Mouse (Mus musculus): ENCODE data around the gene Hal.
A peak's percentile ranks its signal among the peaks of the same experiment; 100 is the strongest.

The Hal gene

GRCm38 (mm10) chr10:93488066-93488827 is at the start of gene Hal:
Hal (plus strand) TSS chr10:93488768.
- no peak for DNase-seq (ENCODE audit: low read depth in 2 of 2, low spot score in 2 of 2)

- DNase-seq (ENCODE audit: low read depth in 2 of 2, low spot score in 2 of 2) = no peak
Measured at GRCm38 (mm10) chr10:93441501-93441900, 47.1 kb upstream of the Hal start.

DNA sequence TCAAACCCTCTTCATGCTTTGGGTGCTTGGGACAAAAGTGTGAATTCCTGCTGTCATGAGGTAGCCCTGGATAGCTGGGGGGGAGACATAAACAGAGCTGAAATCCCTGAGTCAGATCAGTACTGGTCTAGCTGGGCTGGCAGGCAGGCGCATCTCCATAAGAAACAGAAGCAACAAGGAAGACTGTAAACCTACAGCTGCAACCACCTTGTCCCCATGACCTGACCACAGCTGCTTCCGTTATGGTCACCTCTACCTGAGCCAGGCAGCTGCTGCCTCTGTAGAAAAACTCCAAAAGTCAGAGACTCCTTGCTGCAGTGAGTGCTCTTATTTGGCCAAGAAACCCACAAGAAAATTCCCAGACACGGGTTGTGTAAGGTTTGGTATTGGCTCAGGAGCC is 46.4 kb upstream of the Hal start:
- peak in 1 of 2 experiments; percentile 35 for DNase-seq (ENCODE audit: low read depth in 2 of 2, low spot score in 2 of 2)

- no peak for DNase-seq (ENCODE audit: low read depth in 2 of 2, low spot score in 2 of 2)
Measured at GRCm38 (mm10) chr10:93444407-93444806, 44.2 kb upstream of the Hal start.

GRCm38 (mm10) chr10:93447398-93447797 is 41.2 kb upstream of the Hal start:
- no peak for DNase-seq (ENCODE audit: low read depth in 2 of 2, low spot score in 2 of 2)

GRCm38 (mm10) chr10:93454652-93455014 is 33.9 kb upstream of the Hal start:
- no peak for DNase-seq (ENCODE audit: low read depth in 2 of 2, low spot score in 2 of 2)

- DNase-seq (ENCODE audit: low read depth in 2 of 2, low spot score in 2 of 2) = no peak
Measured at GRCm38 (mm10) chr10:93460106-93460505, 28.5 kb upstream of the Hal start.

GRCm38 (mm10) chr10:93462692-93463382 is 25.7 kb upstream of the Hal start:
- no peak for DNase-seq (ENCODE audit: low read depth in 2 of 2, low spot score in 2 of 2)

DNA sequence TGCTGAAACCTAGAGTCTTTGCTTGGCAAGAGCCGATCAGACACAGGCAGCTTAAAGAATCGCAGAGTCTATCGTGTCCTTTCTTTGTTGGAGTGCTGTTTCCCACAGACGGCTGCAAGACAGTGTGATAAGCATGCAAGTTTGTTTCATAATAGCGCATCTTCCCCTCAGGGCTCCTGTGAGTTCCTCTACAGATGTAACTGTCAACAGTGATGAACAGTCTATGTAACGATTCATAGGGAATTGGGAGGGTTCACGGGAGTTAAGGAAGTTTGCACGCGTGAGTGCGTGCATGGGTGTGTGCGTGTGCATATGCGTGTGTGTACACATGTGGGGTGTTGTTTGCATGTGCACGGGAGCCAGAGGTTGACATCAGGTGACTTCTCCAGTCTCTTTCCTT is 25.0 kb upstream of the Hal start:
- no peak for DNase-seq (ENCODE audit: low read depth in 2 of 2, low spot score in 2 of 2)

GRCm38 (mm10) chr10:93467259-93467658 is 21.3 kb upstream of the Hal start:
- no peak for DNase-seq (ENCODE audit: low read depth in 2 of 2, low spot score in 2 of 2)

GRCm38 (mm10) chr10:93467791-93468190 is 20.8 kb upstream of the Hal start:
- no peak for DNase-seq (ENCODE audit: low read depth in 2 of 2, low spot score in 2 of 2)

- DNase-seq (ENCODE audit: low read depth in 2 of 2, low spot score in 2 of 2) = peak; percentile 83 to 89
Measured at GRCm38 (mm10) chr10:93471415-93471814, 17.2 kb upstream of the Hal start.

GRCm38 (mm10) chr10:93484511-93484910 is 4.1 kb upstream of the Hal start:
- DNase-seq (ENCODE audit: low read depth in 2 of 2, low spot score in 2 of 2) = no peak

DNA sequence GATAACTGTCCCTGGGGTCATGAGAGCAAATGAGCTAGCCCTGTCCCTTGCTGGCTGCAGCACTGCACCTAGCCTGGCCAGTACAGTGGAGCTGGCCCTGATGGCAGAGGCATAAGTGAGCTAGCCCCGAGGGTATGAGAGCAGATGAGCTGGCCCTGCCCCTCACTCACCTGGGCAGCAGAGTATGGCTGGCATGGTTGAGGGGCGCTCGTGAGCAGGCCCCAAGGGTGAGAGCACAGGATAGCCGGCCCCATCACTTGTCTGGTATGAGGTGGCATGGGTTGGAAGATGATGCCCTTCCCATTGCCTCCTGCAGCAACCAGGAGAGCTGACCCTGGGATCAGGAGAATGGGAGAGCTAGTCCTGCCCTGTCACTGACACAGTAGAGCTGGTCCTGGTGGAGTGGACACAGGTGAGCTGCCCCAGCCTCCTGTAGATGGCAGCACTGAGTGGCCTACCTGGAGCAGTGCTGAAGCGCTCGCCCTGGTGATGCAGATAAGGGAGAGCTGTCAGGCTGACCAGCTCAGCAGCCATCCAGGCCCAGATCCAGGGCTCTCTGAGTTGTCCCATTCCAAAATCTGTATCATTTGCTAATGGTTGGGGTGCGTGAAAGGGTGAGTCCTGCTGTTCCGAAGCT is 3.4 kb upstream of the Hal start:
- peak; percentile 10 to 21 for DNase-seq (ENCODE audit: low read depth in 2 of 2, low spot score in 2 of 2)

GRCm38 (mm10) chr10:93486622-93487021 is 1.9 kb upstream of the Hal start:
- no peak for DNase-seq (ENCODE audit: low read depth in 2 of 2, low spot score in 2 of 2)

GRCm38 (mm10) chr10:93488828-93489226 is 259 bp downstream of the Hal start:
- no peak for DNase-seq (ENCODE audit: low read depth in 2 of 2, low spot score in 2 of 2)

DNA sequence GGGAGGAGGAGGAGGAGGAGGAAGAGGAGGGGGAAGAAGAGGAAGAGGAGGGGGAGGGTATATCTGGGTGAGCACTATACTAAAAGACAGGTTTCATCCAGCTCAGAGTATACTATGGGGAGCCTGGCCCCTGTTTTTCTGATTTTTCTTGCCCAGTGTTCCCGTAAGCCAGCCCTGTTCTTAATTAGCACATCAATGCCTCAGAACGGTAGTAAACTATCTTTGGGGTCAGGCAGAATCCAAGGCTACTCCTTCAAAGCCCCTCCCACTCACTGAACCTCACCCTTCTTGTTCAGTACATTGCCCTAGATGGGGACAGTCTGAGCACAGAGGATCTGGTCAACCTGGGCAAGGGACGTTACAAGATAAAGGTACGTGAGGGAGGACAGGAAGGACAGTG is 1.9 kb downstream of the Hal start:
- DNase-seq (ENCODE audit: low read depth in 2 of 2, low spot score in 2 of 2) = no peak

- no peak for DNase-seq (ENCODE audit: low read depth in 2 of 2, low spot score in 2 of 2)
Measured at GRCm38 (mm10) chr10:93500864-93501263, 12.3 kb downstream of the Hal start.

DNA sequence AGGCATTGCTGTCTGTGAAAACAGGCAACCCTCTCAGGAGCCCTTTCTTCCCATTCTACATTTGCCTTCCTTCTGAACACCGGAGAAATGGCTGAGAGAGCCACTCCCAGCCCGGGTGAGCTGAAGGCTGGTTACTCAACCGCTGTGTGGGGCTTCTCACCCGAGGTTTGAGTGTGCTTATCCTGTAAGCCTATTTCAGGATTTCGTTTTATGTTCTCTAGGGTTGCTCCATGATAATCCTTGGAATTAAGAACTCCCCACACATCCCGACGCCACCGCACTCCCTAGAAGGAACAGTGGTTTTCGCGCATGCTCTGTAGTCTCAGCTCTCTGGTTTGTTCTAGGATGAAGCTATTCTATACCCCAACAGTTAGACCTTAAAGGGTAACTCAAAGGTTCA is 12.8 kb downstream of the Hal start:
- DNase-seq (ENCODE audit: low read depth in 2 of 2, low spot score in 2 of 2) = no peak

GRCm38 (mm10) chr10:93508383-93508970 is 19.9 kb downstream of the Hal start:
- no peak for DNase-seq (ENCODE audit: low read depth in 2 of 2, low spot score in 2 of 2)

DNA sequence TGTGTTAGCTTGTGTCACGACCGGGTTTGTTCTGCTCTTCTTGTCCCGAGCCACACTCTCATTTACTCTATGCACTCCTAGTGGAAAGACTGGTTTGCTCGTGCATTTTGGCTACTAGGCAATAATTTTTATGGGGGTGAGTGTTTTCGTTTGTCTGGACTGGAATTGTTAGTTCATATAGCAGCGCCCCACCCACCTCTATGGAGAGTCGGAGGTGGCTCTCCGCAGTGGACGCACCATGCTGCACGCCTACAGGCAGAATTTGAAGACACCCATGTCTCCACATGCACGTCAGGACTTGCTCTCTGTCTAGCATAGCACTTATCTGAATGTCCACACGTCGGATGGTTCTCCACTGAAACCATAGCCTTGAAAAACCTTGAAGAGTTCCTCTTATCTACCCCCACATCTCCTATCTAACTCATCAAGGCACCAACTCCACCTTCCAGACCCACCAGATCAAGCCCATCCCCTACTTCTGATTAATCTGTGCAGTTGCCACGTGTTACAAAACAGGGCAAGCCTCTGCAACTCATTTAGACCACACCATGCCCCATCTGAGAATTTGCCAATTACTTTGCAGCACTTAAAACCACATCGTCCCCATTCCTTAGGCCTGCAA is 21.1 kb downstream of the Hal start:
- DNase-seq (ENCODE audit: low read depth in 2 of 2, low spot score in 2 of 2) = no peak

All from CD8-positive naive resting alpha-beta T cell, adult 2 months (primary cell).